Mouse (Mus musculus) erythroblast, embryonic 14.5 days (primary cell): ENCODE results near the gene Rpl15. TPM values are rescaled to one million over a fixed set of nuclear protein-coding genes. Genes with fewer than 3 reads are reported as not detected.

Source experiments
- H3K27me3 ChIP-seq: 2 replicates; pipeline ENCODE4 v1.6.1; 2012; ENCODE audit warnings: inconsistent platforms; ENCODE audit not compliant: control insufficient read depth
- H3K36me3 ChIP-seq: 2 replicates; pipeline ENCODE4 v1.6.1; 2012; ENCODE audit warnings: mild to moderate bottlenecking, inconsistent platforms; ENCODE audit not compliant: control insufficient read depth
- H3K4me1 ChIP-seq: 2 replicates; pipeline ENCODE4 v1.6.1; 2012; ENCODE audit warnings: inconsistent platforms; ENCODE audit not compliant: control insufficient read depth
- H3K4me3 ChIP-seq: replicated peaks from 2 replicates; pipeline ENCODE3; 2012; ENCODE audit warnings: moderate library complexity, mild to moderate bottlenecking, inconsistent platforms
- H3K9me3 ChIP-seq: 2 replicates; pipeline ENCODE4 v1.6.1; 2012; ENCODE audit warnings: low read length, inconsistent platforms, mixed read lengths; ENCODE audit not compliant: control insufficient read depth
- GATA1 ChIP-seq: IDR thresholded peaks from 2 replicates; pipeline ENCODE4 v1.6.1; 2012; ENCODE audit warnings: low read length, inconsistent platforms, mixed read lengths
- TAL1 ChIP-seq: IDR thresholded peaks from 3 replicates; pipeline ENCODE4 v1.6.1; 2012; ENCODE audit warnings: low read length, inconsistent platforms, mixed read lengths
- polyA plus RNA-seq: library from polyadenylated mRNA; stranded (reverse); fragments of >175 nt; gene quantifications from 2 replicates; pipeline ENCODE4 v1.2.3, GENCODE M21; 2012

The Rpl15 gene
- polyA plus RNA-seq: 18.6 and 34.1 TPM in 2 replicates

DNA sequence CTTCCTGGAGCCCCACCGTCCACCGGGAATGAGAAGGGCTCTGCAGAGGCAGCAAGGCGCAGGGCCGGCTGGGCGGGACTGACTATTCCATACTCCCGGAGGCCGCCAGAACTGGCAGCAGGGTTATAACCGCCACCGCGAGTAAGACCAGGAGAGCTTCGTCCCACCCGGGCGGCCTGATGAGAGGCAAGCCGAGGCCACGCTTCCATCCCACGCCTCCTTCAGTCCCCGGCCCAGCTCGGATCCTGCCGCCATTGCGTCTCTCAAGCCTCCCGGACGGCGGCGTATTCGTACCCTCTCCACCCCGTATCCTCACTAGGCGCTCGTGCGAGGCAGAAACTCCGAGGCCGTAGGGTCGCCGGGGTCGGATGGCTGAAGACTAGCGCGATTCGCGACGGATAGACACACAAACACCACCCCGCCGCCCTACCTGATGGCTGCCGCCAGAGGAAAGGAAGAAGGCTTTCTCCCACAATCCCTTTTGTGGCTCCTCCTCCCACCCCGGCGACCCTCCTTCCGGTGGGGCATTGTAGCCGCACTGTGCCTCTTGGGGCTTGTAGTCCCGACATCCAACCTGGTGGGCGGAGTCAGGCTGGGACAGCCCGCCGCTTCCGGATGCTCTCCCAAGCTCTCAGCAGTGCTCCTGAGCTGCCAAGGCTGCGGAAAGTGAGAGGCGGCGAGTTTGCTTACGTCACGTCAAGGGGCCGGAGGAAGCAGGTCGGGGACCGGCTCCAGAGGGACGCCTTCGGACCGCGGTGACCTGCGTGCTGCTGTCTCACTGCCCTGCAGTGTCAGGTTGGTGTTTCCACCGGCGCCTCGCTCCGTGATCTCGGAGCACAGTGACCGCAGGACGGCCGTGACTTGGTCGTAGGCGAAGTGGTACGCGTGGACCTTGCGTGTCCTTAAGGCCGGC, at the start of gene Rpl15, which contains the start of gene Nkiras1:
Gene Rpl15, minus strand, starts transcription at position 863 of the 913 bp plus-strand sequence.
Gene Nkiras1, plus strand, starts transcription at position 608 of the 913 bp plus-strand sequence.
- TF ChIP-seq GATA1: no peak
- no peak for TF ChIP-seq TAL1
- peak within 1 kb of the TSS; percentile 87 for H3K4me3 ChIP-seq
- H3K9me3 ChIP-seq: no peaks in the 10 kb centered on the region
- H3K36me3 ChIP-seq: peaks cover 36% of the 10 kb centered on the region
- peaks cover 24% of the 10 kb centered on the region for H3K4me1 ChIP-seq
- no peaks in the 10 kb centered on the region for H3K27me3 ChIP-seq

DNA sequence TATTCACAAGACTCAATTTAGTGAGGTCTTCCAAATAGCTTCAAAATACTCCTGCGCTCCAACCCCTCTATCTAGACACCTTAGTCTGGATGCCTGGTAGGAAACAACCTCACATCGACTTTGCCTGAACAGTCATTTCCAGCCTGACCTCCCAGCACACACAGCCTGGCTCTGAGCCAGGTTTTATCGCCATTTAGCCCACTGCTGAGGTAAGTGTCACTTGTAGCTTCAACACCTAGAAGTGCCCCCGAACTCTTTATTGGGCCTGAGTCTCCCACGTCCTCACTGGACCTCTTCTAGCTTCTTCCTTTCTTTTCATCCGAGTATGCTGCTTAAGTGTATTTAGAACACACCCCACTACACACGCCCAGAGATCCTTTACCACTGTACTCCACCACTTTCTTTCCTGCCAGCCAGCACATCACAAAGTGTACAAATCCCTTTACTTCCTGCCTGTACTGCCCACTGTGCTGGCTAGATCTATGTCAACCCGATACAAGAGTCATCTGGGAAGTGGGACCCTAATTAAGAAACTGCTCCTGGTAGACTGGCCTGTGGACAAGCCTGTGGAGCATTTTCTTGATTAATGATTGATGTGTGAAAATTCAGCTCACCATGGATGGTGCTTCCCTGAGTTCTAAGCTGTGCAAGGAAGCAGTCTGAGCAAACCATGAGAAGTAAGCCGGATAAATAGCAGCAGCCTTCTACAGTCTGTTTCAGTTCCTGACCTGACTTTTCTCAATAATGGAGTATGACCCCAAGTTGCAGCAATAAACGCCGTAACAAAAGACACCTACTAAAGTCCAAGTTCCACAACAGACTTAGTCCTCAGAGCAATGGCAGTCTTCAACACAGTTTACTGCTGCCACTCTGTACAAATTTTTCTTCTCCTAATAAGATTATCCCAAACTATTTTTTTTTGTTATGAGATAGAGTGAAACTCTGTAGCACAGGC, 46.5 kb upstream of the Rpl15 start:
- no peaks in the 10 kb centered on the region for H3K4me1 ChIP-seq
- no peak overlapping the region for H3K4me3 ChIP-seq
- no peaks in the 10 kb centered on the region; the same call in 1 of the 2 replicates for H3K36me3 ChIP-seq
- no peaks in the 10 kb centered on the region for H3K9me3 ChIP-seq
- TF ChIP-seq GATA1: no peak
- no peak for TF ChIP-seq TAL1
- H3K27me3 ChIP-seq: no peaks in the 10 kb centered on the region

DNA sequence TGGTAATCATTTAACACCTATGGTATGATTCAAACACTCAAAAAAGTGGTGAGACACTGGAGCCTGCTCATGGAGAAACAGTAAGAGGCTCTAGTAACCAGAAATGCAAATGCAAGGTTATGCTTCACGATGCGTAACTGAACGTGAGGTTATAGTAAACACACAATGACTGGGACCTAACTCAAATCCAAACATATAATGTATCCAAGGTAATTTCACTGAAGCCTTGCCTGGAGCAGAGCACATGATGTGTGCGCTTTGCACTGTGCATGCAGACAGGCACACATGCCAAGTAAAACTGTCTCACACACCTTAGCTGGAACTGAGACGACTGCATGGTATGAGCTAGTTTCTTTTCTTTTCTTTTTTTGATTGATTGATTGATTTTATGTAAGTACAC, 33.0 kb upstream of the Rpl15 start:
- Histone ChIP-seq H3K4me1 (no peaks in the 10 kb centered on the region), H3K9me3 (no peaks in the 10 kb centered on the region), H3K27me3 (no peaks in the 10 kb centered on the region), H3K36me3 (no peaks in the 10 kb centered on the region), H3K4me3 (no peak overlapping the region)
- no peak for TF ChIP-seq GATA1
- no peak for TF ChIP-seq TAL1

DNA sequence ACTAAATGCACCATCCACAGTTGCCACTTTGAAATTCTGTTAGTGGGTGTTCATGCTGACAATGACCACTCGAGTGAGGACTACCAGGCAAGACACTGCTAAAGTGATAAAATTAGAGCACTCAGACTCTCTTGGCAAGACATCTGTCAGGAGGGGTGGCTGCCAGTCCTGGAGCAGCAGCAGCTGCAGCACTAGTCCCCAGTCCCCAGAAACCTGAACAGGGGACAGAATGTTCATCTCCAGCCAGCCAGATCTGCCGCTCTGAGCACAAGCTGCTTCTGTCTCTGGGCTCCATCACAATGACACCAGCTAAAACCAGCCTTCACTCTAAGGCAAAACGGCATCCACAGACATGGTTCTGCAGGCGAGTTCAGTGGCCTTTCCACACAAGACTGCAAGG, 32.1 kb upstream of the Rpl15 start:
- no peaks in the 10 kb centered on the region for H3K9me3 ChIP-seq
- no peaks in the 10 kb centered on the region for H3K4me1 ChIP-seq
- TF ChIP-seq GATA1: no peak
- TF ChIP-seq TAL1: no peak
- H3K27me3 ChIP-seq: no peaks in the 10 kb centered on the region
- no peaks in the 10 kb centered on the region for H3K36me3 ChIP-seq
- no peak overlapping the region for H3K4me3 ChIP-seq

DNA sequence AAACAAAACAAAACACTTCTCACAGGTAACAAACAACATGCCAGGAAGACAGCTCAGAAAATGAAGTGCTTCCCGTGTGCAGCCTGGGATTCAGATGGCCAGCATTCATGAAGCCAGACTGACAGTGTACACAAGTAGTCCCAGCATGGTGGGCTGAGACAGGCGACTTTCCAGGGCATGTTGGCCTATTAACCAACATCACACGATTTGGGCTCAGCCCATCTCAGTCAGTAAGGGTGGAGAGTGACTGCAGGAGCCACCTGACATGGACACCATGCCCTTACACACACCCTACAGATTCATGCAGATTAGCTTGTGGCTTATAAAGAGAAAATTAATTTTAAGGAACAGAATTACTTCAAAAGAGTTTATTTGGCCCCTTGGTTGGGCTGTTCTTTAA, 31.6 kb upstream of the Rpl15 start:
- H3K27me3 ChIP-seq: no peaks in the 10 kb centered on the region
- TF ChIP-seq GATA1 (no peak), TAL1 (no peak)
- H3K36me3 ChIP-seq: no peaks in the 10 kb centered on the region
- no peak overlapping the region for H3K4me3 ChIP-seq
- H3K9me3 ChIP-seq: no peaks in the 10 kb centered on the region
- no peaks in the 10 kb centered on the region for H3K4me1 ChIP-seq

DNA sequence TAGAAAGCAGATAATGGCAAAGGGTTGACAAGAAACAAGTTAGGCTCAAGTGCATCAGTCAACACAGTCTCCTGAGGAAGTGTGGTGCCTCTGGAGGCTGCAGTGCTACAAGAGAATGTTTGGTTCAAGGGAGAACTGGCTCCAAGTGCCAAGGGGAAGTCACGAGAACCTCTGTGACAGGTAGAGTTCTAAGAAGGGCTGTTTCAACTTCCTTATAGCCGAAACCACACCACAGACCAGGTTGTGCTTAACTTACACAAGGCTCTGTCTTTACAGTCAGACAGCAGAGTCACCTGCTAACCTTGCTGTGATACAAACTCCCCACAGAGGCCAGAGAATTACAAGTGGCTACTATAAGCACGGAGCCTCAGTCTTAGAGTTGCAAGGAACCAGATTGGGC, 30.4 kb upstream of the Rpl15 start:
- Histone ChIP-seq H3K27me3 (no peaks in the 10 kb centered on the region), H3K4me3 (no peak overlapping the region), H3K9me3 (no peaks in the 10 kb centered on the region), H3K36me3 (no peaks in the 10 kb centered on the region), H3K4me1 (no peaks in the 10 kb centered on the region)
- no peak for TF ChIP-seq TAL1
- no peak for TF ChIP-seq GATA1

DNA sequence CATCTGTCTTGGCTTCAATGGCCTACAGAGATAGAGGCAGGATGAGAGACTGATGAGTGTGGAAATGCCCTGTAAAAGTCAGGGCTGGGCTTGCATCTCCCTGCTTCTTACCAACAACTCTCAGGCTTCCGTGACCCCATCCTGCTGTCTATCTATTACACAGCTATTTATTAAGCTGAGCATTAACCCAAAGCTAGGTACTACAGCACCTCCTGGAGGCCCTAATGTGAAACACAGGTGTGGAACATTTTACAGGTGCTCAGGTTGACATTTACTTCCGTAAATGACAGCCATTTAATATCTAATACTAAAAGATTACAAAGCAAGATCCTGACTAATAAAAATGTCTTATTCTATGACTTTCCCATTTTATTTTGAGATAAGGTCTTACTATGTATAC, 29.5 kb upstream of the Rpl15 start:
- H3K36me3 ChIP-seq: no peaks in the 10 kb centered on the region
- TF ChIP-seq TAL1: no peak
- TF ChIP-seq GATA1: no peak
- no peak overlapping the region for H3K4me3 ChIP-seq
- H3K4me1 ChIP-seq: no peaks in the 10 kb centered on the region
- H3K9me3 ChIP-seq: no peaks in the 10 kb centered on the region
- no peaks in the 10 kb centered on the region for H3K27me3 ChIP-seq

DNA sequence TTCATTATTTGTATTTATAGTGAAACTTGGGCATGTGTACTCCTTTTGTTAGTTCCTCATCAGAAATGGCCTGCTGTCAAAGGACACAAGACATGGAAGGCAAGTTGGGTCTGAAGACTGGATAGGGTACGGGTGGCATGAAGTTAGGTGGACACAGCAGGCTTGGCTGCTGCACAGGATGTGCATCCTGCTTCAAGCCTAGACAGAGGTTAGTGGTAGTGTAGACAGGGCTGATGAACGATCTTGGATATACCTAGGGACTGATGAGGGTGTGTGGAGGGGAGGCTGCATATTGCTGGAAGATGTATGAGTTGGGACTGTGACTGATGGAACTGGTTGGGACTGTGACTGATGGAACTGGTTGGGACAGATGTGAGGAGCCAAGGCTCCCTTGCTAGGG, 27.7 kb upstream of the Rpl15 start:
- no peaks in the 10 kb centered on the region for H3K36me3 ChIP-seq
- H3K27me3 ChIP-seq: no peaks in the 10 kb centered on the region
- H3K9me3 ChIP-seq: no peaks in the 10 kb centered on the region
- TF ChIP-seq TAL1 (no peak), GATA1 (no peak)
- no peak overlapping the region for H3K4me3 ChIP-seq
- H3K4me1 ChIP-seq: no peaks in the 10 kb centered on the region

DNA sequence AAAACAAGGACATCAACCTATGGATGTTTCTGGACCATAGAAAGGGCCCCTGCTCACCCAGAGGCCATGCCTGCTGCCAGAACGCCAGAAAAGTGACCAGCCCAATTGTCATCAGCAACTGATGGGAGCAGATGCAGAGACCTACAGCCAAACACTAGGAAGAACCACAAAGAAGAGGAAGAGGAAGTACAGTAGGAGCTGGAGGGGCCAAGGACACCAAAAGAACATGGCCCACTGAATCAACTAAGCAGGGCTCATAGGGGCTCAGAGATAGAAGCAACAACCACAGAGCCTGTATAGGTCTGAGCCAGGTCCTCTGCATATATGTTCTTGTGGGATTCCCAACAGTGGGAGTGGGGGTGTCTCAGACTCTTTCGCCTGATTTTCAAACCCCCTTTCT, 26.2 kb upstream of the Rpl15 start:
- TF ChIP-seq TAL1 (no peak), GATA1 (no peak)
- Histone ChIP-seq H3K4me3 (no peak overlapping the region), H3K9me3 (no peaks in the 10 kb centered on the region), H3K4me1 (no peaks in the 10 kb centered on the region), H3K36me3 (no peaks in the 10 kb centered on the region), H3K27me3 (no peaks in the 10 kb centered on the region)
